Mouse (Mus musculus): ENCODE measurements around the gene Ddx5.

GRCm38 (mm10) chr11:106793846-106794245, 4.9 kb upstream of the Ddx5 start:
- peak; percentile 44 for TF ChIP-seq CTCF (IDR thresholded peaks at IDR 0.05; ENCODE audit: low read depth)
- no peak for TF ChIP-seq EP300 (optimal IDR thresholded peaks at IDR 0.05)
